Mouse (Mus musculus): ENCODE measurements at regions not wholly inside any gene's neighbourhood (a gene's known extent, or its start where the extent isn't known, plus 50 kb on each side); places are given as distances from the start of the nearest gene placed in this dataset.

DNA sequence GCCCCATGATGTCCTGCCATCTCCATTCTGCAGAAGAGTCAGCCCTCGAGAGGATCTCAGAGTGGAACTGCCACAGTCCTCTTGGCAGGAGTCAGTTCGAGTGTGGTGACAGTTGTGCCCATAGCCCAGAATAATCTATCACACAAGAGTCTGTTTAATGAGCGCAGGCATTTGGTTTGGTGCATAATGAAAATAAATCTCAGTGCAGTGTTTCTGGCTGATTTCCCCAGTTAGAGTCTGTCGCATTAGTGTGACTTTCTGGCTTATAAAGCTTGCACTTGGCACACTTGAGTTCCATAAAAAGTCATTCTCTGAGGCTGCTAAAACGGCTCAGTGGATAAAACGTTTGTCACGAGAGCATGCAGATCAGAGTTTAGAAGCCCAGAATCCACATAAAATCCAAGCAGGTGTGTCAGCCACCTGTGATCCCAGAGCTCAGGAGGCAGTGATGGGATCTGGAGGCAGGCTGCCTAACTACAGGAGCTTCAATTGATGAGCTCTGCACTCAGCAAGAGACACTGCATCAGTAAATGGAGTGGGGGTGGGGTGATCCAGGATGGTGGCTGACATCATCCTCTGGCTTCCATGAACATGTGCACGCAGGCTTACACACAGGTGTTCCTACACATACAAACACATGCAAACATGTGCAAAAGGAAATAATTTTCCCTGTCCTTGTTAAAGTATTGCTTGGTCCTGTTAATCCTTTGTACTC is 578.5 kb downstream of the Plekhb2 start:
- no peak for DNase-seq (ENCODE audit: inconsistent age in 2 of 2, low spot score in 1 of 2)

DNA sequence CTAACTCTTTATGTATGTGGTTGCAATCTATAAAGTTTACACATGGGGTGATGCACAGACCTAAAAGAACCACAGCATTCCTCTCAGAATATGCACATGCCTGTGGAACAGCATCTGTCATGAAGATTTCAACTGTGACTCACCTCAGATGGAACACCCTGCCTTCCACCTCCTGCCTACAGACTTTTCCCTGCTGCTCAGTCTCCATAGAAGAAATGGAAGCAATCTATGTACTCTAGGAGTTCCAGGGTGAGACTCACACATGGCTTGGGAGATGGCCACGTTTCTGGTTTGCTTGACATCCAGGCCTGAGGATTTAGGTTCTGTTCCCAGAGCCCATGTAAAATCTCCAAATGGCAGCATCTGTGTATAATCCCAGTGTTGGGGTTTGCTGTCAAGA is 579.7 kb downstream of the Plekhb2 start:
- DNase-seq (ENCODE audit: inconsistent age in 2 of 2, low spot score in 1 of 2), result no peak

DNA sequence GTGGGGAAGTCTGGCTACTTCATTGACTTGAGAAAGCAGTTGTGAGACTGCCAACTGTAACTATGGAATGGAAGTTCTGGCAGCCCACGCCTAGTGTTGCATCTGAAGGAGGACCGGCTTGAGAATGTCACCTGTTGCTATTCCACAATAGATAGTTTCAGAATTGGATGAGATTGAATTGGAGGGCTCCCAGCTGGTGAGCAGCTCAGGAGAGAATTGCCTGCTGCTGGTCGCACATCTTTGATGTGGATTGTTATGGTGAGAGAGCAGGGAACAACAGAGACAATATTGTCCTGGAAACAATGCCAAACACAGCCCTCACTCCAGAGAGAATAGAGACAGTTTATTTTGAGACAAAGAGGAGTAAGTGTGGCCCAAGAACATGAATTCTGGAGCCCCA is 585.9 kb downstream of the Plekhb2 start:
- no peak for DNase-seq (ENCODE audit: inconsistent age in 2 of 2, low spot score in 1 of 2)

DNA sequence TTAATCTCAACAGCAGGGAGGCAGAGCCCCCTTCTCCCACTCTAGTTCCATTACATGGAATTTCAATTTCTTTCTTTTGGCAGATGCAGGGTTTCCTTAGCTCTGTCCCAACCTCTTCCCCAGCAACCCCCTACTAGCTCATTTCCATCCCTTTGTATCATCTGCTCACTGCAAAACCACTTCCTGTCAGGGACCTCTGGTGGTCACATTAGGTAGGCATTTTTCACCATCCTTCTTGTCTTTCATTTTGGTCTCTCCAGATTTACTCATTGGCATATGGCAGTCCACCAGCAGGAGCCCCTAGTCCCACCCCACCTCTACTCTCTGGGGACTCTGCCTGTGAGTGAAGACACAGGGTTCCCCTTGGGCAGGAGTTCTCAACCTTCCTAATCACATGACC is 597.6 kb downstream of the Plekhb2 start:
- DNase-seq (ENCODE audit: inconsistent age in 2 of 2, low spot score in 1 of 2), result no peak

DNA sequence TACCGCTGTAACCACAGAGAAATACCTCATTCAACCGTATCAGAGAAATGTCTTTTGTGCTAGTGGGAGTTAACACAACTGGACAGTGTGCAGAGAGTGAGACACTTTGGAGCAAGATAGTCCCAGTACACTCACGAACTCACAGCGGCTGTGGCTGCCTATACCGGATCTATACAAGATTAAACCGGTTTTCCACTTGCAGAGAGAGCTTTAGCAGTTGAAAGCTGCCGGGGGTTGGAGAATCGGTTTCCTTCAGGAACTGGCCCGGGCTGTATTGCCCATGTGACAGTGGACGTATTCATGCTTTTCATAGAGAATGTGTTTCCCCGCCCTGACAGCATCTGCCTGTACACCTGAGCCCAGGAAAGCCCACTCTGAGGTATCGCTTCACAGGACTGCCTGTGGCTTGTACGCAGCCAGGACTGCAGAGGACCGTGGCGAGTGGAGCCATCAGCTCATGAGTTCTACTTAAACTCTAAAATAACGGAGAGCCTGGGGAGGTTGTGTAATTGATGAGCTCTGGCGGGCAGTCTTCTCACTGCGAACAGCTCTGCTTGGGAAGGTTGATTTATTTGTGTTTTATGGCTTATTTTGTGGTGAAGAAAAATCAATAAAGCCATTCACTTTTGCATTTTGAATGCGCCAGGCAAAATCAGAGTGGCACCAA is 602.8 kb downstream of the Plekhb2 start:
- DNase-seq (ENCODE audit: inconsistent age in 2 of 2, low spot score in 1 of 2), result no peak

DNA sequence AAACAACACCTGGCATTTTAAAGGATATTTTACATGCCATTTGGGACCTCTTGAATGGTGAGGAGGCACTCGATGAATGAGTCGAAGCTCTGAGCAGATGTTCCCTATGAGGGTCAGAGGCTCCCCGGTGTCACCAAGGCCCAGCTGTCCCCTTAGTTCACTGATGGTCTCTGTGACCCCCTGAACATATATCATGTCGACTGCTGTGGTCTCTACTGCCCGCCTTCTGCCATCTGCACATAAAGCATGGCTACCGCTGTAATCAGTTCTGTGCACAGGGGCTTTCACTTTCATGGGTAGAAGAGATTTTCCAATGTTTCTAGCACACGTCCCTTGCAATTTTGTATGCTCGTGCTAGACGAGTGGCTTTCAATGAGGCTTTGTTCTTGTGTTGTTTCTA is 607.8 kb downstream of the Plekhb2 start:
- no peak for DNase-seq (ENCODE audit: inconsistent age in 2 of 2, low spot score in 1 of 2)

DNA sequence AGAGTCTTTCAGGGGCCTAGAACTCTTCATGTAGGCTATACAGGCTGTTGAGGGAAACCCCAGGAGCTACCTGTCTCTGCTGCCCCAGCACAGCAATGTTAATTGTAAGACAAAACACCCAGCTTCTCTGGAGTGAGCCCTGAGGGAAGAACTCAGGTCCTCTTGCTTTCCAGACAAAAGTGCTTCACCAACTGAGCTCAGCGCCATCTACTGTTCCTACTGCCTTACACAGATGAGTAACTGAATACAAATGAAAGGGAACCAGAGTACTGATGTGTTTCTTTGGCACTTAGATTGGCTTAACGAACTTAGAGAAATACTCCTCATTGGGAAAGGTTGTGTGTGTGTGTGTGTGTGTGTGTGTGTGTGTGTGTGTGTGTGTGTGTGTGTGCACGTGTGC is 603.1 kb upstream of the Hs6st1 start:
- DNase-seq (ENCODE audit: inconsistent age in 2 of 2, low spot score in 1 of 2), result peak in 1 of 2 experiments; percentile 34

DNA sequence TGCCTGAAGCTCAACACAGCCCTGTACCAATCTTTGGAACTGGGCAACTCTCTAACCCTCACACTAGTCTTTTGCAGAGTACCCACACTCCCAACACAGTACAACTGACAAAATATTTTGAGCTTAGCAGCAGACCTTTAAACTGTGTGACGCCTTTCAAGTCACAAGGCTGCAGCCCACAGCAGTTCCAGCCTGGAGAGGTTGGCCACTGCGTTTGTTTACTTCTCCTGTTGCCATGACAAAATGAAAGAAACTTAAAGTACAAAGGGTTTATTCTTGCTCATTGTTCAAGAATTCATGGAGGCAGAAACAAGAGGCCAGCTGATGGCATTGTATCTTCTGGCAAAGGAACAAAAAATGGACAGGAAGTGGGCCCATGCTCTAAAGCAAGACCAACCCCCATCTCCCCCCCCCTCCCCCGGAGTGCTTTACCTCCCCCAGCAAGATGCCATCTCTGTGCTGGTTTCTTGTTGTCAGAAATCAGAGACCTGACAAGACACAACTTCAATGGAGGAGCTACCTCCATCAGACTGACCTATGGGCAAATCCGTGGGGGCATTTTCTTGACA is 598.9 kb upstream of the Hs6st1 start:
- DNase-seq (ENCODE audit: inconsistent age in 2 of 2, low spot score in 1 of 2), result no peak

DNA sequence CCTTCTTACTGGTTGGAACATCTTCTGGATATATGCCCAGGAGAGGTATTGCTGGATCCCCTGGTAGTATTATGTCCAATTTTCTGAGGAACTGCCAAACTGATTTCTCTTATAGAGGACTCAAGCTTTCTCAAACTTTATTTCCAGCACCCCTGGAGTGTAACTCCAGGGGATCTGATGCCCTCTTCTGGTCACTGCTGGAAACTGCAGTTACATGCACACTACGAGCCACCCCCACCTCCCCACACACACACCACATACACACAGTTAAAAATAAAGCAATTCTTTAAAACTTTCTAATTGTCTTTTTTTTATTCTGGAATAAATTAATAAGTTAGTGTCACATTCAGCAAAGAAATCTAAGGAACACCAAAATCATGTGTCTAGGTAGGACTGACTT is 589.9 kb upstream of the Hs6st1 start:
- no peak for DNase-seq (ENCODE audit: inconsistent age in 2 of 2, low spot score in 1 of 2)

DNA sequence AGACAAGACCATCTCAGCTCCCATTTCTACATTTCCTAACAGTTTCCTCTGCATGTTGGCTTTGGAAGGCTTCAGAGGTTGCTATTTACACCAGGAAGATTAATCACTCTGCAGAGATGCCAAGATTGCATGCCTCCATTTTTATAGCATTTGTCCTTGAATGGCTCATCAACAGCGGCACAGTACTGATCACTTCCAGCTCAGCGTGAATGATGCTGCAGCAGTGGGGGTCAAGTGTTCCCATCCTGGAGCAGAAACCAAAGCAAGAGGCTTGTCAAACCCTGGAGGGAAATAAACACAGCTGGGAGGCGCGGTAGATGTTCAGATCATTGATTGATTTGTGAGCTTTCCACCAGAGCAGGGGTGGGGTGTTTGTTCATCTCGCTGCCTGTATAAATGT is 572.2 kb upstream of the Hs6st1 start:
- DNase-seq (ENCODE audit: inconsistent age in 2 of 2, low spot score in 1 of 2), result no peak

DNA sequence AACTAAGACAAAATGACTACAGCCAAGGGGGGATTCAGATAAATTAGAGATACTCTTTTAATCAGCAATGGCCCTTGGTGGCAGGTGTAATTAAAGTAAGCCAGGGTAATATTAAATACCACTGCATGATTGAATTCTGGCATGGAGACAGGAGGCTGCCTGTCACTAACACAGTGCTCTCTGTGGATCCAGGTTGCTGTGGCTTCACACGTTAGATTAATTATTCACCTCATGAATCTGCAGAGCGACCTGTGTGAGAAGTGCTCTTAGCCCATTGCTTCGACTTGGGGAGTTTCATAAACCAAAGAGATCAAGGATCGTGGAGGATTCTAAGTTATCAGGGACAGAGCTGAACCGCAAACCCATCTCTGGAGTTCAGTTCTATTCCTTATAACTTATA is 545.2 kb upstream of the Hs6st1 start:
- DNase-seq (ENCODE audit: inconsistent age in 2 of 2, low spot score in 1 of 2), result no peak

DNA sequence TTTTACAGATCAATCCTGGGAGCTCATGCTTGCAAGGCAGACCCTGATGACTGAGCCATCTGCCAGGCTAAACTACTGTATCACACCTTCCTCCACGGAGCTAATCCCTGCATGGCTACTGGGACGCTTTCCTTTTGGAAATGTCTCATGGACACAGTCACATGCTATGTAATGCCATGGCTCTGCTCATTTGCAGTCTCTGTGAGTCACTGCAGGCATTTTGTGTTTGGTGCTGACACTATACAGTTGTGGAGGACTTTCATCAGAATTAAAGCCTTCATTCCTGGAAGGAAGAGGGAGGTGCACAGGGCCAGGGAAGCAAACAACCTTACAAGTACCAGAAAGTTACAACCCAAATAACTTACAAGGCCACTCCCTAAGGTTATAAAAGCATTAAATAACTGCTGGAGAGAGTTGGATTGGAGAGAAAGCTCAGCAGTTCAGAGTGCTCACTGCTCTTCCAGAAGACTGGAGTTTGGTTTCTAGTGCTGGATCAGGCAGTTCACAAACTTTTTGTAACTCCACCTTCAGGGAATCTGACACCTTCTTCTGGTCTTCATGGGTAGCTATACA is 544.3 kb upstream of the Hs6st1 start:
- DNase-seq (ENCODE audit: inconsistent age in 2 of 2, low spot score in 1 of 2), result peak in 1 of 2 experiments; percentile 48

DNA sequence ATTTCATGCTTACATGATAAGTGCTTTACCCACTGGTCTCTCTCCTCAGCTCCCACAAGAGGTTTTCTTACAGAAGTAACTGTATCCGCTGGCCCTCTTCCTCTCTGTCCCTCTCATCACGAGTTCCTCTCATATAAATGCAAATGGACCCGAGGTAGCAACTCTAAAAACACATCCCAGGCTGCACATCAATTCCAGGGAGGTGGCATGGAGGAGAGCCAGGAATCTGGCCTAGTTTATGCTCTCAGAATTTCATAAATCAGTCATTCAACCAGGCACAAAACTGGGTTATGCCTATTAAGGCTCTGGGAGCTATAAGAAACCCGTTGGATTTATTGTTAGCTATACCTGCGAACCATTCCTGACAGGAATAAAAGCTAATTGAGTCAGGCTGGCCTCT is 543.4 kb upstream of the Hs6st1 start:
- DNase-seq (ENCODE audit: inconsistent age in 2 of 2, low spot score in 1 of 2), result no peak

DNA sequence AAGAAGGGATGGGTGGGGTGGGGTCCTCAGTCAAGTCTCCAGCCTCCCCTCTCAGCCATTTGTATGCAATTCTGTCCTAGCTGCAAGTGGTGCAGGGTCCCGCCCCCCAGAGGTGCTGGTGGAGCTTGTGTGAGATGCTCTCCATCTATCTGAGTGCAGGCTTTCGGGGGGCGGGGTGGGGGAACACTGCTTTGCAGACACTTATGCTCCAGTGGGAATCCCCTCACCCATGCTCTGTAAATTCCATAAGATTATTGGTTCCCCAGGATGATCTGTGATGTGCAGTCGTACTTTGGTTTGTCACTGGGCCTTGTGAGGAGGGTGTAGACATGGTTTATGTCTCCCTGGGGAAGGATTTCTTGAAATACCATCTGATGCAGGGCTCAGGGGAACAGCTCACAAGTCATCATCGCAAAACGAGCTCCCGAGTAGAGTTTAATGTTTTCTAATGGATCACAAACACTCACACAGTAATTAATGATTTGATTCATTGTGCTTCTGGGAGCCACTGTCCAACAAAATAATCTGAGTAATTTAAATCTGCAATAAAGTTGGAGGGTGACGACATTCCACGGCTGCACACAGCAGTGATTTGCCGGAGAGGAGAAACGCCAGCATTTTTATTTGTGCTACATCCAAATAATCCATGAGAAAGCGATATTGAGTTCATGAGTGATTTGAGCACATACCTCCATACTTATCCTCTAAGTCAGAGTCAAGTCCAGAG is 540.3 kb upstream of the Hs6st1 start:
- no peak for DNase-seq (ENCODE audit: inconsistent age in 2 of 2, low spot score in 1 of 2)

DNA sequence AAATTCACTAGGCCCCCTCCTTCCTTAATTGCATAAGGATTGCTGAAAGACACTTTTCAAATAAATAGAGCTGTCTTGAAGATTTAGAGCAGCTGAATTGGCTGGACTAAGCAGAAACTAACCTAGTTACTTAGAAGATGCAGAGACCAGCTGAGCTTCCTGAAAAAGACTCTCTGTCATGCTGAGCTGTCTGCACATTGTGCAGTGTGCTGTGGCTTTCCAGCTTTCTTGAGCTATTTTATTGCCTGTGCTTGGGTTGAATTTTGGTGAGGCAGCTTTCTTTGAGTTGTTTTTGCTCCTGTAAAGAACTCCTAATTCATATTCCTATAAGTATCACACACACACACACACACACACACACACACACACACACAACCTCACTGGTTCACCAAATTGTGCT is 532.7 kb upstream of the Hs6st1 start:
- DNase-seq (ENCODE audit: inconsistent age in 2 of 2, low spot score in 1 of 2), result no peak

DNA sequence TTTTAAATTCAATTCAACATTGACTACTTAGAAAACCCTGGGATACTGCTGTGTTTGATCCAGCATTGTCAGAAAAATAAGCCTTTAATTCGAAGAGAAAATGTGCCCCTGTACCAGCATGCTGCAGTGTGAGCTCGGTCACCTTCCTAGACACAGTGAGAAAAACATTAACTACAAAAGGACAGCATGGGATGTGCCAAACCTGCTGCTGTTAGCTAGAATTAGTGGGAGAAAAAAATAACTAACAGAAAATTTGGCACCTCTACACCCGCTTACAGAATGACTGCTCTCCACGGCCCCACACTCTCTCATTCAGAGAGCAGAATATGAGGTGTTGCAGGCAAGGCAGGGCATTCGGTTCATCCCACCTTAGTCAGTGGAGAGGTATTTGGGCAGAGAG is 531.9 kb upstream of the Hs6st1 start:
- DNase-seq (ENCODE audit: inconsistent age in 2 of 2, low spot score in 1 of 2), result no peak

DNA sequence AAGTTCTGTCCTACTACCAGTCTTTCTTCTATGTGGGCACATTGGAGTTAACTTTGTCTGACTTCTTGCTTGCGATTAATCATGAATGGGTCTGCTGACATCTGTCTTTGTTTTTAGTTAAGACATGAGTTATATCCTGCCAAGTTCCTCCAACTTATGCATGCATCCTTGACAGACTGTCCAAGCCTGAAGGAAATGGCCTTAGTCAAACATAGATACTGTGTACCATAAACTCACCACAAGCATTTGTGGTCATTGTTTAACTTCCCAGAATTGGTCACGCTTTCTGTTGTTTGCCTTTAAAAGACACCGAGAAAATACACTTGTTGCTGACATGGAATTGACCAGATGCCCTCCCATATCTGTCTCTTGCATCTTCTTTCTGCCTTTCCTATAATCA is 519.4 kb upstream of the Hs6st1 start:
- DNase-seq (ENCODE audit: inconsistent age in 2 of 2, low spot score in 1 of 2), result no peak

DNA sequence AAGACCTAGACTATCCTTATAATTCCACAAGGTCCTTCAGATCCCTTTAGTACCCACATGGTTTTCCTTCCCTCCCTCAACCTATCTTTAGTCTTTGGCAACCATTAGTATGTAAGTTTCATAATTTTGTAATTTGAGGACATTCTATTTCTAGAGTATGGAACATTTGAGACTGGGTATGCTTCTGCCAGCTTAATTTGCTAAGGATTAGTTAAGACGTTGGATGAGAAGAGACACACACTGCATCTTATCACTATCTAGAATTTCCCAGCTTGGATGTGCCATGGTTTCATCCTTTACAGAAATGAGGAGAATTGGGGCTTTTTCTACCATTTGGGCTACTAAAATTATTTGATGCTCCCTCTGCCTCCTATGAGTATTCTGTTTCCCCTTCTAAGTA is 516.7 kb upstream of the Hs6st1 start:
- no peak for DNase-seq (ENCODE audit: inconsistent age in 2 of 2, low spot score in 1 of 2)

DNA sequence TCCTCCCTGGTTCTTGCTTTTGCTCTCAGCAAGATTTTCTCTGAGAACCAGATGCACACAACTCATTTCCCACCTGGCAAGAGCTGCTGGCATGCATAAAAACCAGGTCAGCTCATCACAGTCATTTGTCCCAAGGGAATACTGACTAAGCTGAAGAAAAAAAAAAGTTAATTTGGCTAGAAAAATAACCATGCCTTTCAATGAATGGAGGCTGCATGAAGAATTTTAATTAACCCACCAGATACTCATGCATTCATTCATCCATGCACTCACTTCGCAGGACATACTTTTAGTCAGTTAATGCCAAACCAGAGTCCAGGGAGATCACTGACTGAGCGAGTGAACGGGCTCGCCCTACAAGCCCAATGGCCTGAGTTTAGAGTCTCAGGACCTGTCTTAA is 505.4 kb upstream of the Hs6st1 start:
- DNase-seq (ENCODE audit: inconsistent age in 2 of 2, low spot score in 1 of 2), result no peak

DNA sequence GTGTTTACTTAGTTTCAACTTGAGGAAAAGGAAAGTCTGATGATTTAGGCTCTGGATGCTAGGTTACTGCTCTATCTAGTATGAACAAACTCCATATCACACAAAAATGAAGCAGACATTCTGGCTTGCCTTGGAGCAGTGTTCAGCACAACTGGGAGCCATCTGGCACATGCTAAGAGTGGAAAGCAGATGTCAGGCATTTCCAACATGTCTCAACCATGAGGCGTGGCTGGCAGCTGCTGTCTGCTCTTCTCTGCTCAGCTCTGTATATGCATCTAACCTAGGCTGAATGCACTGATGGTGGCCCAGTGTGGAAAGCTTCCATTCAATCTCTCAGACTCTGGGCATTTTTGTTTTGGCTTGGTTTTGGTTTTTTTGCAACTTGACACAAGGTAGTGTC is 493.0 kb upstream of the Hs6st1 start:
- no peak for DNase-seq (ENCODE audit: inconsistent age in 2 of 2, low spot score in 1 of 2)

DNA sequence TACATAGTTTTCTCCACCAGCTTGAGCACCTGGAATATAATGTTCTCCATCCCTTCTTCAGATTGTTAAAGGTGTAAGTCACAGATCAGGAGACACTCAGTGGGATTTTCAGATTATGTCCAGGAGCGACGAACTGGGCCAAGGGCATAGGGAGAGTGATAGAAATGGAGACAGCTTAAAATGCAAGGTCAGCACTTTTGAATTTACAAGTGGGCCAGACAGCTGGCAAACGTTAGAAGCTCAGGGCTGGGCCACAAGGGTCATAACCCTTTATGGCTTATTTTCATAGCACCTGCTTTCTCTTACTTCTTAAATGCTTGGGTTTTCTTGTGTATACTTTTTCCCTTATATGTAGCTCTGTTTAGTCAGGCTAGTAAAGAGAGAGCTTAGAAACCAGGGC is 488.8 kb upstream of the Hs6st1 start:
- no peak for DNase-seq (ENCODE audit: inconsistent age in 2 of 2, low spot score in 1 of 2)

DNA sequence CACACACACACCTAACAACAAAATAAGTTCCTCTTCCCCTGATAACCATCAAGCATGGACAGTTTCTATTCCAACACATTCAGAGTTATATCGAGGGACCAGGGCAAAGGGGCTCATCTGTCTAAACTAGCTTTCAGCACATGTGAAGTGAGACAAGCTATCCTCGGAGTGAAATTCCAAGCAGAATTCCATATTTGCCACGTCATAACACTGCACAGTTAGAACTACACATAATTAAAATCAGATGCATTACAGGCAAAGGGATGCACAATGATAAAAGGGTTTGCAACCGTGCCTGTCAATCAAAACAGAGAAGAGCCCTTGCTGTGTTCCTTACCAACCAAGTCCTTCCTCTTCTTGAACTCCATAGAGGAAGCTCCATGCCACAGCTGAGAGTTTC is 488.2 kb upstream of the Hs6st1 start:
- DNase-seq (ENCODE audit: inconsistent age in 2 of 2, low spot score in 1 of 2), result no peak

Measured in adrenal gland, adult (tissue).